Mouse (Mus musculus): ENCODE measurements around the gene Abca7.

GRCm38 (mm10) chr10:79965325-79965724 lies 31.0 kb upstream of the Abca7 start:
- TF ChIP-seq GATA1 (IDR thresholded peaks at IDR 0.05; ENCODE audit: borderline replicate concordance, low read length) = no peak
- TF ChIP-seq POLR2AphosphoS5 (IDR thresholded peaks at IDR 0.05; ENCODE audit: insufficient replicate concordance, low read depth, low read length) = no peak
- no peak for TF ChIP-seq CTCF (IDR thresholded peaks at IDR 0.05; ENCODE audit: low read depth, low read length)
- no peak for TF ChIP-seq GATA2 (IDR thresholded peaks at IDR 0.05; ENCODE audit: borderline replicate concordance, low read depth, low read length)
- TF ChIP-seq TAL1 (conservative IDR thresholded peaks at IDR 0.05; ENCODE audit: low read depth, low read length) = no peak

Measured in G1E (cell line).